Mouse (Mus musculus): ENCODE results near the gene Fbxw9.
A peak's percentile ranks its signal among the peaks of the same experiment; 100 is the strongest.

DNA sequence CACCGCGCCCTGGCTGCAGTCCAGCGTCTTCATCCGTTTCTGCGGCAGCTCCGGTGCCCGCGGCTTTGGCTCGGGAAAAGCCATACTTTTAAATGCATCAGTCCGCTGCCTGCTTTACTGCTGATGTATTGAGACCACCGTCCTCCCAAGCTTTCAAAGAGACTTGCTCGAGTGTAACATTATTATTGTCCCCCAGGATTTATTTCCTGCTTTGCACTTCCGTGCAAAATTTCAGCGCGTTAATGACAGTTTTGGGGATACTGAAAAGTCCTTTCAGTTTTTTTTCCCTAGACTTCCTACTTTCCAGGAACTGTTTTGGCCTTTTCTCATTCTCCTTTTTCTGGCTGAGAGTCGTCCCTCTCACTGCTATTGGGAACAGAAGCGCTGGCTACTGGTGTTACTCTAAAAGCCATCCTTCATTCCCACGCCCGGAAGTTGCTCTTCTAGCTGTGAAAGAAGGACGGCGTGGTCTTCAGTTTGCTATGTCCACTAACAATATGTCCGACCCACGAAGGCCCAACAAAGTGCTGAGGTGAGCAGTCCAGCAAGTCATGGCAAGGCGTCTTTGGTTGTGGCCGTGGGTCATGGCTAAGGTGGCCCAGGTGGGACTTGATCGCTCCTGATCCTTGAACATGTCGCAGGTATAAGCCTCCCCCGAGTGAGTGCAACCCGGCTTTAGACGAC, 20.8 kb downstream of the Fbxw9 start, which contains the start of gene Wdr83os:
- TF ChIP-seq EP300 (IDR thresholded peaks at IDR 0.05) (peak; percentile 48; the same call in 1 of the 2 replicates), CTCF (IDR thresholded peaks at IDR 0.05) (no peak)

Measured in lung, postnatal 0 days (tissue).